Mouse (Mus musculus) midbrain, embryonic 11.5 days (tissue): Measurements from ENCODE around the gene Pde2a. TPM values are rescaled to one million over a fixed set of nuclear protein-coding genes. Genes with fewer than 3 reads are reported as not detected.

Experiments used
- ATAC-seq: fragments of 200-750 bp; cut with Nextera tagmentation; 2 replicates; pipeline ENCODE4 v1.8.0; 2017; ENCODE audit warnings: moderate TSS enrichment, moderate library complexity; ENCODE audit not compliant: low FRiP score
- DNase-seq: peaks from one replicate; pipeline ENCODE4 v3.0.0; 2015; ENCODE audit warnings: low spot score; ENCODE audit errors: missing footprints
- H3K27ac ChIP-seq: fragments of 300-500 bp; sonication (generic); 2 replicates; pipeline ENCODE4 v1.5.1; 2014; ENCODE audit warnings: low read depth, low read length
- H3K27me3 ChIP-seq: fragments of 300-500 bp; sonication (generic); 2 replicates; pipeline ENCODE4 v1.6.1; 2014; ENCODE audit warnings: mild to moderate bottlenecking, low read length, moderate library complexity, mixed read lengths; ENCODE audit not compliant: control insufficient read depth, insufficient read depth
- H3K36me3 ChIP-seq: fragments of 300-500 bp; sonication (generic); 2 replicates; pipeline ENCODE4 v1.6.1; 2014; ENCODE audit warnings: mild to moderate bottlenecking, low read length, moderate library complexity, mixed read lengths; ENCODE audit not compliant: control insufficient read depth, insufficient read depth
- H3K4me1 ChIP-seq: fragments of 300-500 bp; sonication (generic); 2 replicates; pipeline ENCODE4 v1.6.1; 2014; ENCODE audit warnings: low read length; ENCODE audit not compliant: control insufficient read depth, insufficient read depth
- H3K4me2 ChIP-seq: fragments of 300-500 bp; sonication (generic); 2 replicates; pipeline ENCODE4 v1.6.1; 2014; ENCODE audit warnings: mild to moderate bottlenecking, moderate library complexity
- H3K4me3 ChIP-seq: fragments of 300-500 bp; sonication (generic); 2 replicates; pipeline ENCODE4 v1.5.1; 2014; ENCODE audit warnings: low read depth, low read length
- H3K9ac ChIP-seq: fragments of 300-500 bp; sonication (generic); 2 replicates; pipeline ENCODE4 v1.6.1; 2014; ENCODE audit warnings: low read length
- H3K9me3 ChIP-seq: fragments of 300-500 bp; sonication (generic); 2 replicates; pipeline ENCODE4 v1.6.1; 2016; ENCODE audit warnings: low read length; ENCODE audit not compliant: control insufficient read depth
- WGBS: fragments of 180-500 bp; shearing (Covaris S2); extraction: QIAGEN DNeasy Blood & Tissue Kit; methylation state at CpG from one replicate; pipeline ENCODE4 v1.1.7; 2014; 5-methylcytosine and 5-hydroxymethylcytosine counted together
- polyA plus RNA-seq: library from polyadenylated mRNA; unstranded; fragments of >200 nt; fragmentation: Nextera tagmentation; extraction: Ambion mirVana; gene quantifications from 2 replicates; pipeline ENCODE4 v1.2.1, GENCODE M21; 2014

Gene Pde2a
- polyA plus RNA-seq, result 11.1 and 13.0 TPM in 2 replicates

DNA sequence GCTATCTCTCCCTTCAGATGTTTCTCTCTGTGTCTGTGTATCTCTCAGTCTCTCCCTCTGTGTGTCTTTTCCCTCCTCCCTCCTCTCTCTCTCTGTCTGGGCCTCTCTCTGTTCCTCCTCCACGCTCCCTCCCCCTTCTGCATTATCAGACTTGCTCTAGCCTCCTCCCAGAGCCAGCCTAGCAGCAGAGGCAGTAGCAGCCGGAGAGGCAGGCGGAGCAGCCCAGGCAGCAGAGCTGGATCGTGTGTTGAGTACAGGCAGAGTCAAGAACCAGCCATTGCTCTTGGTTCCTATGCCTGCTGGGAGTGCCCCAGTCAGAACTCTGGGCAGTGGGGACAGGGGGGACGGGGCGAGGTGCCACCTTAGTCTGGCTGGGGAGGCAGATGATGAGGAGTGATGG lies at the start of gene Pde2a:
Gene Pde2a (plus strand): TSS at position 163 of the 400 bp plus-strand sequence.
- H3K4me1 ChIP-seq, result peaks cover 5% of the 10 kb centered on the region; the same call in 1 of the 2 replicates
- H3K4me3 ChIP-seq, result no peak within 1 kb of the TSS
- peak within 1 kb of the TSS; percentile 30 for H3K4me2 ChIP-seq
- H3K9ac ChIP-seq, result no peak within 1 kb of the TSS
- DNase-seq (no peak), ATAC-seq (peak; percentile 62; the same call in 1 of the 2 replicates)
- H3K36me3 ChIP-seq, result no peaks in the 10 kb centered on the region
- no peaks in the 10 kb centered on the region for H3K9me3 ChIP-seq
- WGBS, result 12% methylated on average over 6 of the region's 6 CpGs
- peaks cover 6% of the 10 kb centered on the region for H3K27me3 ChIP-seq
- no peak within 1 kb of the TSS for H3K27ac ChIP-seq

GRCm38 (mm10) chr7:101373082-101373481 lies 48.4 kb upstream of the Pde2a start:
- H3K36me3 ChIP-seq, result no peaks in the 10 kb centered on the region
- ATAC-seq, result no peak
- 82% methylated on average over 26 of the region's 26 CpGs for WGBS
- no peaks in the 10 kb centered on the region for H3K4me1 ChIP-seq
- H3K27me3 ChIP-seq, result no peaks in the 10 kb centered on the region
- no peaks in the 10 kb centered on the region for H3K9me3 ChIP-seq
- H3K27ac ChIP-seq, result no peak overlapping the region
- no peak overlapping the region for H3K4me2 ChIP-seq
- no peak overlapping the region for H3K4me3 ChIP-seq
- DNase-seq, result no peak
- no peak overlapping the region for H3K9ac ChIP-seq

DNA sequence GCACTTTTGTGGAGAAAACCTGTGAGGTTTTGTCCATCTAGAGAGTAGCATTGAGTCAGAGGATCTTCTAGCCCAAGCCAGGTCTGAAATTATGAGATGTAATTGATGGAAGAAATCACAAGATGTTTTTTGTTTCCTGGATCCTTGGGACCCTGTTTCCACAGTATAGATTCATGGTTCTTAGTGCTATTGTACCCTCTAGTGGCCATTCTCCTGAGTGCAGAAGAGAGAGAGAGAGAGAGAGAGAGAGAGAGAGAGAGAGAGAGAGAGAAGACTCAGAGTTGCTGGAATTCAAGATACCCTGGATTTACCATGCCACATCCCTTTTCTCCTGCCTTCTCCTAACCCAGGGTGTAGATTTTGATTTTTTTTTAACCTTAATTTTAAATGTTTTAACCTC lies 47.3 kb upstream of the Pde2a start:
- Histone ChIP-seq H3K4me2 (no peak overlapping the region), H3K27me3 (no peaks in the 10 kb centered on the region), H3K9me3 (no peaks in the 10 kb centered on the region), H3K36me3 (no peaks in the 10 kb centered on the region), H3K4me1 (no peaks in the 10 kb centered on the region), H3K4me3 (no peak overlapping the region), H3K27ac (no peak overlapping the region), H3K9ac (no peak overlapping the region)
- 0 out of 2 replicates have a peak, but pooled peaks have one; percentile 68 for ATAC-seq
- peak; percentile 88 for DNase-seq

DNA sequence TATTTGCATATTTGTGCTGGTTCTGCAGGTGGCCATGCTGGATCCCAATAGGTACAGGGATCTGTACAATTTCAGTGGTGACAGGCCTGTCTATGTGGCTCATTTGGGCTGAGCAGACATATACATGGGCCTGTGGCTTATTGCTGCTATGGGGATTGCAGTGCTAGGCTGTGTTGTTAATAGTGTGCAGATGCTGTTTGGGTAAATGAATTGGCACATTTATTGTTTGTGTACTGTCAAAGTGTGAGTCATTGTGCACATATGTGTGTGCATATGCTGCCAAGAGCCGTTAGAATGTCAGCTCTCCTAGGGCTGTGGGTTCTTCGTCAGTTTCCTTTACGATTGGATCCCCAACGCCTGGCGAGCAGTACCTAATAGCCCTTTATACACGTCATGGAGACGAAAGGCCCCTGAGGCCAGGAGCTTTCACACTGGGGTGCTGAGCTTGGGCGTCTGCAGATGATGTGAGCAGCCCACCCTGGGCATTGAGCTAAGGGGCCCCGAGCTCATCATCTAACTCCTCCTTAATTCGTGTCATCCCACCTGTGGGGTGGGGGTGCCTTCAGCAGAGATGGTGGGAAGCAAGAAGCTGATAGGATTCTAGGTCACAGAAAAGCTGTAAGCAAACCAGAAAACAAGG lies 44.7 kb upstream of the Pde2a start:
- H3K4me2 ChIP-seq, result no peak overlapping the region
- no peak overlapping the region for H3K27ac ChIP-seq
- ATAC-seq, result no peak
- DNase-seq, result peak; percentile 64
- no peak overlapping the region for H3K4me3 ChIP-seq
- no peak overlapping the region for H3K9ac ChIP-seq
- H3K27me3 ChIP-seq, result no peaks in the 10 kb centered on the region
- H3K4me1 ChIP-seq, result no peaks in the 10 kb centered on the region
- H3K9me3 ChIP-seq, result no peaks in the 10 kb centered on the region
- WGBS, result 82% methylated on average over 10 of the region's 10 CpGs
- H3K36me3 ChIP-seq, result no peaks in the 10 kb centered on the region

DNA sequence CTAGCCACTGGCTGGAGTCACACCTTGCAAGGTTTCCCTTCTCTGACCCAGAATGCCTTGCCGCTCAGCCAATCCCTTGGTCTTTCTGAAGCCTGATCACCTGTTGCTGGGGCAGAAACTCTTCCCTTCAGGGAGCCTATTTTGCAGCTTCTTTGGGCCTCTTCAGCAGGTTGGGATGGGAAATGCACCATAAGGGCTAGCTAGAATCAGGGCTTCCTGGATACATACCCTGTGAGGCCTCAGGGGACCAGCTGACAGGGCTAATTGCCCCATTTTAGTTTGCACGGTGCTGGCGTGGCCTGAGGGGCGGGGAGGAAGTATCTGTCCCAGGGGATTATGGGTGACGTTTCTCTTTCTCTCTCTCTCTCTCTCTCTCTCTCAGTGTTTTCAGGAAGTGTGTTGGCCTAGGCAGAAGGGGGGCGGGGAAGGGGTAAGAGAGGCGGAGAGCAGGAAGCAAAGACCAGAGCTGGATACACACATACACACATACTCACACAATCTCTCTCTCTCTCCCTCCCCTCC lies 43.7 kb upstream of the Pde2a start:
- Histone ChIP-seq H3K9me3 (no peaks in the 10 kb centered on the region), H3K27ac (no peak overlapping the region), H3K36me3 (no peaks in the 10 kb centered on the region), H3K4me3 (no peak overlapping the region), H3K4me2 (no peak overlapping the region), H3K9ac (no peak overlapping the region), H3K4me1 (no peaks in the 10 kb centered on the region), H3K27me3 (no peaks in the 10 kb centered on the region)
- DNase-seq (peak; percentile 77), ATAC-seq (0 out of 2 replicates have a peak, but pooled peaks have one; percentile 24)
- WGBS, result 35% methylated on average over 7 of the region's 7 CpGs

GRCm38 (mm10) chr7:101378285-101378684 lies 43.2 kb upstream of the Pde2a start:
- no peak for ATAC-seq
- Histone ChIP-seq H3K4me3 (no peak overlapping the region), H3K36me3 (no peaks in the 10 kb centered on the region), H3K4me2 (no peak overlapping the region), H3K9ac (no peak overlapping the region), H3K27me3 (no peaks in the 10 kb centered on the region), H3K4me1 (no peaks in the 10 kb centered on the region), H3K27ac (no peak overlapping the region), H3K9me3 (no peaks in the 10 kb centered on the region)
- WGBS, result 72% methylated on average over 3 of the region's 3 CpGs
- peak; percentile 79 for DNase-seq

DNA sequence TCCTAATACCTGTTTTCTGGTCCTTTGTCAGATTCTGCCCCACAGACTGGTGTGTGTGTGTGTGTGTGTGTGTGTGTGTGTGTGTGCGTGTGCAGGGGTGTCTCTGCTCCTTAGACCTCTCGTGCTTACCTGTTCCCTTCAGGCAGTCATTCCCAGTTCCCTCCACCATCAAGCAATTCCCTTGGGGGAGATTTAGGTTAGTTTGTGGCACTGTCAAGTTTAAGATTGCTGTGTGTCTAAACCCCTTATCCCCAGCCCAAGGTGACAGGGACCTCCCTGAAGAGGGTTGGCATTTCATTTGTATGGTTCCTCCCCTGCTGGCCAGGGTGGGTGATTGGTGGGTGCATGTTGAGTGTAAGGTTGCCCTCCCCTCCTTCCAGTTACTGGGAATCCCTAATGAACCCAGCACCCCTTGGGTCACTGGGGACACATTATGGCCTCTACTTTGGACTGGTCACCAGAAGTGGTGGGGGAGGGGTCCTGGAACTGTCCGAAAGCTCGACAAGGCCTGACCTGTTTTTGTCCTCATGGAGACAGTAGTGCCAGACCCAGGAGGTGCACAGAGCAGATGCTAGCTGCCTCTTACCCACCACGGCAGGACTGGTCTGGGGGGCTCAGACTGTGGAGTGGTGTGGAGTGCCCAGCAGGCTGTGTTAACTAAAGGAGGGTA lies 42.6 kb upstream of the Pde2a start:
- ATAC-seq (no peak), DNase-seq (peak; percentile 81)
- Histone ChIP-seq H3K9me3 (no peaks in the 10 kb centered on the region), H3K36me3 (no peaks in the 10 kb centered on the region), H3K27ac (no peak overlapping the region), H3K4me3 (no peak overlapping the region), H3K4me2 (no peak overlapping the region), H3K4me1 (no peaks in the 10 kb centered on the region), H3K9ac (no peak overlapping the region), H3K27me3 (no peaks in the 10 kb centered on the region)
- 73% methylated on average over 5 of the region's 5 CpGs for WGBS

DNA sequence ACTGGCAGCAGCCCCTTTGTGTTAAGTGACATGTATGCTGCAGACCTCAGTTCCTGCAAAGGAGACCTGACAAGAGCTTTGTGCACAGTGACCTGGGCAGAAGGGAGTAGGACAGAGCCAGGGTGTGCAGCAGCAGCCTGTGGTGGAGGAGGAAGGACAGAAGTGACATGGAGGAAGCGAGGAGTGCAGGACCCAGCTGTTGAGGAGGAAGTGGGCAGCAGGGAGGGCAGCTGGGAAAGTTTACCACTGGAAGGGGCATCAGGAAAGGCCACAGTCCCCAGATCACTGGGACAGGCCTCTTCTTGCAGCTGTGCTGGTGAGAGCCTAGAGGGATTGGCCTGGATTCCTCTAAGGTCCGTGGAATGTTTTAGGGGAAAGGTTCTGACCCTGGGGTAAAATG lies 41.8 kb upstream of the Pde2a start:
- Histone ChIP-seq H3K27me3 (no peaks in the 10 kb centered on the region), H3K4me2 (no peak overlapping the region), H3K4me1 (no peaks in the 10 kb centered on the region), H3K9me3 (no peaks in the 10 kb centered on the region), H3K36me3 (no peaks in the 10 kb centered on the region), H3K9ac (0 out of 2 replicates have a peak overlapping the region, but pooled peaks have one; percentile 5), H3K4me3 (no peak overlapping the region), H3K27ac (no peak overlapping the region)
- DNase-seq (peak; percentile 71), ATAC-seq (no peak)
- WGBS, result 79% methylated on average over 2 of the region's 2 CpGs

- Histone ChIP-seq H3K27ac (no peak overlapping the region), H3K27me3 (no peaks in the 10 kb centered on the region), H3K4me1 (peaks cover 5% of the 10 kb centered on the region; the same call in 1 of the 2 replicates), H3K9me3 (no peaks in the 10 kb centered on the region), H3K4me2 (no peak overlapping the region), H3K36me3 (no peaks in the 10 kb centered on the region), H3K9ac (no peak overlapping the region), H3K4me3 (no peak overlapping the region)
- WGBS, result 83% methylated on average over 6 of the region's 6 CpGs
- ATAC-seq (no peak), DNase-seq (peak; percentile 49)
Observed at GRCm38 (mm10) chr7:101381512-101381911, 40.0 kb upstream of the Pde2a start.
